Mouse (Mus musculus): ENCODE data around the gene Dscaml1.

GRCm38 (mm10) chr9:45660191-45660590 lies 233.8 kb downstream of the Dscaml1 start:
- TF ChIP-seq CTCF (conservative IDR thresholded peaks at IDR 0.05; ENCODE audit: insufficient read depth, insufficient read length, low read depth, low read length), result no peak
- TF ChIP-seq POLR2A (IDR thresholded peaks at IDR 0.05; ENCODE audit: low read depth, low read length), result no peak

Measured in kidney, adult 2 months (tissue).